In the genomic region with DNA sequence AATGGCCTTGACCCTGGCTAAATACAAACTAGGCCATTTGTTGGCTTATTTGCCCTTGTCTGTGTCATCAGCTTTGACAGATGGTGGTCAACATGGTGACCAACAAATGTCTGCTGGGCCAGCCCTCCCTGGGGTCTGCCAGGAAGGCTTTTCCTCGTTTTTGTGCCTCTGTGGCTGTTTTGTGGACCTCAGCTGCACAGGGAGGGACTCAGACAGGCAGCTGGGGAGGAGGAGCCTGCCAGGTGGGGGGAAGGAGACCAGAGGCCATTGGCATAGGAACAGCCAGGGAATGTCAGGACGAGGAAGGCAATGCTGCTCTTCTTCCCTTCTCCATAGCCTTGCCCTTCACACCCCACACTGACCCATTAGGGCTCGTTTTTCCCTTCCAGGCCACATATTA, we compare ENCODE assay signal across 24 mouse cellular contexts.
DNase-seq lines count a peak whose midpoint lies in the region; ATAC-seq lines count a peak whose summit lies in the region.
"Had no signal": no experiment of that assay in that cellular context is flagged by ENCODE, and none has a peak within 500 bp of the region (broad histone marks: within the 10 kb centered on the region; RNA-seq: fewer than 3 reads in every experiment).

No protein-coding gene starts in this region.

- 42% methylated on average over 3 of the region's 3 CpGs for WGBS in hindbrain, embryonic 11.5 days
- 46% methylated on average over 3 of the region's 3 CpGs for WGBS in hindbrain, embryonic 13.5 days
- WGBS in midbrain, embryonic 11.5 days: 63% methylated on average over 3 of the region's 3 CpGs
- WGBS in midbrain, embryonic 13.5 days: 57% methylated on average over 3 of the region's 3 CpGs

- H3K4me2 ChIP-seq in hindbrain, embryonic 11.5 days (replicated peaks; ENCODE audit: low read depth, low read length): no peak overlapping the region
- H3K4me2 ChIP-seq in hindbrain, embryonic 13.5 days: no peak overlapping the region
- H3K4me2 ChIP-seq in midbrain, embryonic 11.5 days: no peak overlapping the region
- no peak overlapping the region for H3K4me2 ChIP-seq in midbrain, embryonic 13.5 days (replicated peaks)
- H3K4me2 ChIP-seq: embryonic facial prominence, embryonic 15.5 days; intestine, embryonic 15.5 days had no signal

- no peak overlapping the region for H3K4me3 ChIP-seq in hindbrain, embryonic 11.5 days (ENCODE audit: low read depth, low read length)
- no peak overlapping the region for H3K4me3 ChIP-seq in hindbrain, embryonic 13.5 days
- H3K4me3 ChIP-seq in midbrain, embryonic 11.5 days (ENCODE audit: low read depth, low read length): no peak overlapping the region
- no peak overlapping the region for H3K4me3 ChIP-seq in midbrain, embryonic 13.5 days (replicated peaks)
- H3K4me3 ChIP-seq: embryonic facial prominence, embryonic 15.5 days; erythroblast, embryonic 14.5 days; forebrain, embryonic 10.5 days; heart, embryonic 10.5 days; intestine, embryonic 15.5 days had no signal

- no peaks in the 10 kb centered on the region for H3K9me3 ChIP-seq in hindbrain, embryonic 11.5 days (ENCODE audit: control insufficient read depth, low read length)
- H3K9me3 ChIP-seq in hindbrain, embryonic 13.5 days: no peaks in the 10 kb centered on the region
- H3K9me3 ChIP-seq in midbrain, embryonic 11.5 days (ENCODE audit: control insufficient read depth, low read length): no peaks in the 10 kb centered on the region
- H3K9me3 ChIP-seq in midbrain, embryonic 13.5 days: no peaks in the 10 kb centered on the region
- H3K9me3 ChIP-seq: embryonic facial prominence, embryonic 15.5 days; forebrain, embryonic 10.5 days; G1E; heart, embryonic 10.5 days; intestine, embryonic 15.5 days had no signal

- no peak for ATAC-seq in hindbrain, embryonic 11.5 days (ENCODE audit: low FRiP score)
- no peak for ATAC-seq in hindbrain, embryonic 13.5 days (ENCODE audit: low FRiP score)
- ATAC-seq in midbrain, embryonic 11.5 days (ENCODE audit: low FRiP score): no peak
- ATAC-seq in midbrain, embryonic 13.5 days: no peak
- ATAC-seq: CD4-positive, CD25-positive, alpha-beta regulatory T cell, adult 4 months; forebrain, embryonic 14.5 days; intestine, embryonic 15.5 days had no signal

- H3K27me3 ChIP-seq in hindbrain, embryonic 11.5 days (ENCODE audit: control insufficient read depth, insufficient read depth, low read length): no peaks in the 10 kb centered on the region
- H3K27me3 ChIP-seq in hindbrain, embryonic 13.5 days: no peaks in the 10 kb centered on the region
- H3K27me3 ChIP-seq in midbrain, embryonic 11.5 days (ENCODE audit: control insufficient read depth, insufficient read depth, low read length): no peaks in the 10 kb centered on the region; the same call in 1 of the 2 replicates
- 0 out of 2 replicates have a peak, but pooled peaks cover 3% of the 10 kb centered on the region for H3K27me3 ChIP-seq in midbrain, embryonic 13.5 days
- H3K27me3 ChIP-seq: embryonic facial prominence, embryonic 15.5 days; intestine, embryonic 15.5 days had no signal

- peak; percentile 66 to 83 for DNase-seq in cerebellum, postnatal 10 days
- DNase-seq in cerebellum, adult 9-11 months: no peak
- DNase-seq in hindbrain, embryonic 11.5 days (ENCODE audit: low spot score): peak; percentile 48
- DNase-seq in midbrain, embryonic 11.5 days (ENCODE audit: low spot score, missing footprints): peak; percentile 69
- peak; percentile 36 for DNase-seq in mesoderm, embryonic 11.5 days (ENCODE audit: low read depth, low spot score)
- DNase-seq in gastrocnemius, adult 18-20 months (ENCODE audit: low spot score): no peak
- DNase-seq: adrenal gland, postnatal 14 days; B cell, adult 2 months; cerebellum, adult 2 months; cerebellum, postnatal 36 days; gastrocnemius, postnatal 10 days; heart, adult 18-20 months; heart, postnatal 10 days; heart, postnatal 4 days had no signal

- H3K27ac ChIP-seq in hindbrain, embryonic 11.5 days (ENCODE audit: low read depth, low read length): no peak overlapping the region
- no peak overlapping the region for H3K27ac ChIP-seq in hindbrain, embryonic 13.5 days
- no peak overlapping the region for H3K27ac ChIP-seq in midbrain, embryonic 11.5 days (ENCODE audit: low read depth, low read length)
- H3K27ac ChIP-seq in midbrain, embryonic 13.5 days: no peak overlapping the region
- H3K27ac ChIP-seq: embryonic facial prominence, embryonic 15.5 days; intestine, embryonic 15.5 days had no signal

- H3K4me1 ChIP-seq in hindbrain, embryonic 11.5 days (replicated peaks; ENCODE audit: control insufficient read depth, insufficient read depth, low read length): no peaks in the 10 kb centered on the region
- H3K4me1 ChIP-seq in hindbrain, embryonic 13.5 days (replicated peaks): peaks cover 13% of the 10 kb centered on the region
- H3K4me1 ChIP-seq in midbrain, embryonic 11.5 days (ENCODE audit: control insufficient read depth, insufficient read depth, low read length): peaks cover 9% of the 10 kb centered on the region
- H3K4me1 ChIP-seq in midbrain, embryonic 13.5 days (replicated peaks): peaks cover 8% of the 10 kb centered on the region; the same call in 1 of the 2 replicates

- no peak overlapping the region for H3K9ac ChIP-seq in hindbrain, embryonic 11.5 days (ENCODE audit: low read depth, low read length)
- H3K9ac ChIP-seq in hindbrain, embryonic 13.5 days: no peak overlapping the region
- no peak overlapping the region for H3K9ac ChIP-seq in midbrain, embryonic 11.5 days (ENCODE audit: low read length)
- no peak overlapping the region for H3K9ac ChIP-seq in midbrain, embryonic 13.5 days (replicated peaks)
- H3K9ac ChIP-seq: embryonic facial prominence, embryonic 15.5 days; intestine, embryonic 15.5 days had no signal

- no peaks in the 10 kb centered on the region for H3K36me3 ChIP-seq in hindbrain, embryonic 11.5 days (ENCODE audit: control insufficient read depth, insufficient read depth, low read length)
- H3K36me3 ChIP-seq in hindbrain, embryonic 13.5 days: no peaks in the 10 kb centered on the region
- H3K36me3 ChIP-seq in midbrain, embryonic 11.5 days (ENCODE audit: control insufficient read depth, insufficient read depth, low read length): no peaks in the 10 kb centered on the region
- no peaks in the 10 kb centered on the region for H3K36me3 ChIP-seq in midbrain, embryonic 13.5 days
- H3K36me3 ChIP-seq: embryonic facial prominence, embryonic 15.5 days; forebrain, embryonic 10.5 days; G1E; heart, embryonic 10.5 days; intestine, embryonic 15.5 days had no signal

Comparison
In these comparisons a context has a peak if more than half of its experiments do, and no peak if none do; other contexts are left out.
1. DNase-seq: peak in cerebellum, postnatal 10 days (2 of 2), hindbrain, embryonic 11.5 days (single experiment), midbrain, embryonic 11.5 days (single experiment) and mesoderm, embryonic 11.5 days (single experiment); none in cerebellum, adult 9-11 months (single experiment) and gastrocnemius, adult 18-20 months (single experiment).